Mouse (Mus musculus) E14TG2a.4 (cell line): ENCODE data around the gene Trim47.

Experiments used
- CTCF ChIP-seq: conservative IDR thresholded peaks from 2 replicates; pipeline ENCODE4 v1.5.1; 2014; ENCODE audit warnings: low read length
- POU5F1 ChIP-seq: IDR thresholded peaks from 2 replicates; pipeline ENCODE4 v1.6.1; 2014; ENCODE audit warnings: low read length, borderline replicate concordance

DNA sequence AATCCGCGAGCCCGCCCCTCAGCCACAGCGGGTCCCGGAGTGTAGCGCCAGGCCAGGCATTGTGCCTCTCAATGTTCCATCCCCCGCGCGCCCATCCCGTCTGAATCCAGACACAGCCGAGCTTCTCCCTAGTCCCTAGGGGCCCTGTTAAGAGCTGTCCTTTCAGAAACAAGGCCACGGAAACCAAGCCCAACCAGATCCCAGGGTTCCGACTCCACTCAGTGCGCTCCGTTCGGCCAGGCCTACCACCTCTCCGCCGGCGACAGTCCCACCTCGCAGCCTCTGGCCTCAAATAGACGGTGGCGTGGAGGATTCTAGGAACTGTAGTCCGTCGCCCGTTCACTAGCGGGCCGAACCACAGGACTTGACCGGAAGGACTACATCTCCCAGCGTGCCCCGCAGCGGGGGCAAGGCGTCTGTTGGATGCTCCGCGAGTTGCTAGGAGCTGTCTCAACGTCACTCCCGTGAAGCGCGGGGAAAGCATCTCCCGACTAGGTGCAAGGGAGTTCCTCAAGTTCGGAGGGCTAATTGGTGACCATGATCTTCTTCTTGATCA is 41.0 kb upstream of the Trim47 start, which contains the start of gene Fbf1:
- TF ChIP-seq CTCF (no peak), POU5F1 (no peak)
